Mouse (Mus musculus) adrenal gland, postnatal 25 days (tissue): Measurements from ENCODE around the gene Olfr745. TPM values are rescaled to one million over a fixed set of nuclear protein-coding genes. Genes with fewer than 3 reads are reported as not detected.

Experiments
- DNase-seq: peaks from one replicate; pipeline ENCODE4 v3.0.0; 2021; ENCODE audit warnings: mixed read lengths
- long read RNA-seq: library from polyadenylated mRNA; stranded (forward); transcript quantifications from one replicate; pipeline ENCODE4 v2.0.0, GENCODE M21; 2021
- total RNA-seq: library from RNA; stranded (reverse); gene quantifications from 2 replicates; pipeline ENCODE4 v1.2.3, GENCODE M21; 2021

The Olfr745 gene
- not detected in 2 replicates for total RNA-seq
- long read RNA-seq: 0 reads

DNA sequence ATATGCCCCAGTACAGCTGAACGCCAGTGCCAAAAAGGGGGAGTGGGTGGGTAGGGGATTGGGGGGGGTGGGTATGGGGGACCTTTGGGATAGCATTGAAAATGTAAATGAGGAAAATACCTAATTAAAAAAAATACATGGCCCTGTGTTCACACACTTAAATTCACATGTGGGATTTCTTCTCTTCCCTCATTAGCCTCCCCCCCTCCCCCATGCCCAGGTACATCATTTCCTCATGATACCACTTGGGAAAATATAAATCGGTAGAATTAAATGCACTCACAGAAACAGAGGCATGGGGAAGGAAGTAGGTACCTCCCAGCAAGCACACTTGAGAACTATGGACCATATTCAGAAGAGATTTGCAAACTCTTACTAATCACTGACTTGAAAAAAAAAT is at the start of gene Olfr745:
TSS of gene Olfr745 (plus strand) at position 301 of the 400 bp plus-strand sequence.
- DNase-seq: no peak

DNA sequence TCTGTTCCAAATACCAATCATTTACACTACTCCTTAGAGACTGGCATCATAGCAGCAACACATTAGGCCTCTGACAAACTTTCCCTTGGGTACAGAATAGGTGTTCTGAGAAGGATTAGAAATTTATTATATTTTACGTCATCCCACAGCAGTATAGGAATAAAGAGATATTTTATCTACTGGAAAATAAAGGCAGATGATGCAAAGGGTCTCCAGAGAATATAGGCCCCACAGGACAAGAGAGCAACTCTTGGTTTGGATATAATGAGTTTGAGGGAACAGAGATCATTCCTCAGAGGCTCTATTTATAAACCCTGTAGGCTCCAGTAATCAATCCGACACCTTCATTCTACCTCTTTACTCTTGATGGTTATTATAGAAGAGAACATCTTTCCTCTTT is 24.6 kb upstream of the Olfr745 start, which contains the start of gene Olfr744:
TSS of gene Olfr744 (plus strand) at position 301 of the 400 bp plus-strand sequence.
- DNase-seq: no peak

DNA sequence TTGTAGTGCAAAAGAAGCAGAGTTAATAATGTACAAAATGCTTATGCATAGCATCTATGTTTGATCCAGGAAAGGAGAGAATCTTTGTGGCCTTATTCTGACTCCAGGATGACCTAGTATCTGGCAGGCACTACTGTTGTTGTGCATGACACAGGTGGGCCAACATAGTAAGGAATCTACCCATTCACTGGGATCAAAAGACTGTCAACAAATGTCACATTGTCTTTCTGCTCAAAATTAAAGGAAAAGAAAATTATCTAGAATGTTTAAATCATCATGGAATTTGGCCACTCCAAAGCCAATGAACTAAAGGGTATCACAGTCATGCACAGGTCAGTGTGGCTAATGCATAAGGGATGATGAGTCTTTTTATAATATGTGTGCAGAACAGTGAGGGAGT is 7.6 kb downstream of the Olfr745 start, which contains the start of gene Olfr746:
TSS of gene Olfr746 (plus strand) at position 301 of the 400 bp plus-strand sequence.
- no peak for DNase-seq

DNA sequence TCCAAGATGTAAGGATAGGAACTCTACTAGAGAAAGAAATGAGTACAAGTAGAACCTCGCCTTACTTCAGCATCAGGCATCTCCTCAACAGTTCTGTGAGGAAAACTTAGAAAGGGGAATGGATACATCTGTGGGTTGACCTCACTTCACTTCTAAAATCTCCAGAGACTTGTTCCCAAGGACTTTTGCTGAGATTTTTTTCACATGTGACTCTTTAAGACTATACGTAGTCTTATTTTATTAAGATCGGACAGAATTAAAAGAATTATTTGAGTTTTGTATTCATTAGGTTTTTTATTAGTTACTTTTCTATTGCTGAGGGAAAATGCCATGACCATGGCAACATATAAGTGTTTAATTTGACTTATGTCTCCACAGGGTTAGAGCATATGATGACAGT is 53.9 kb downstream of the Olfr745 start, which contains the start of gene Olfr747:
TSS of gene Olfr747 (minus strand) at position 101 of the 400 bp plus-strand sequence.
- DNase-seq: no peak

Other genes starting within 250 kb of the Olfr745 start
- not detected in 2 replicates for gene Olfr738, start 231.8 kb upstream of the Olfr745 start, total RNA-seq
- not detected in 2 replicates for gene Olfr739, start 220.8 kb upstream of the Olfr745 start, total RNA-seq
- gene Olfr740, start 193.8 kb upstream of the Olfr745 start, total RNA-seq: not detected in 2 replicates
- not detected in 2 replicates for gene Olfr741, start 166.7 kb upstream of the Olfr745 start, total RNA-seq
- not detected in 2 replicates for gene Olfr742, start 135.8 kb upstream of the Olfr745 start, total RNA-seq
- not detected in 2 replicates for gene Olfr743, start 117.5 kb upstream of the Olfr745 start, total RNA-seq
- not detected in 2 replicates for gene Olfr744, start 24.5 kb upstream of the Olfr745 start, total RNA-seq
- gene Olfr746, start 7.7 kb downstream of the Olfr745 start, total RNA-seq: not detected in 2 replicates
- gene Olfr747, start 53.8 kb downstream of the Olfr745 start, total RNA-seq: not detected in 2 replicates
- gene Olfr748, start 68.0 kb downstream of the Olfr745 start, total RNA-seq: not detected in 2 replicates
- not detected in 2 replicates for gene Olfr749, start 105.7 kb downstream of the Olfr745 start, total RNA-seq
- 41.0 and 49.9 TPM in 2 replicates for gene Ttc5, start 146.1 kb downstream of the Olfr745 start, total RNA-seq
- gene Ccnb1ip1, start 168.3 kb downstream of the Olfr745 start, total RNA-seq: not detected in 2 replicates
- gene Parp2, start 168.5 kb downstream of the Olfr745 start, total RNA-seq: 36.9 and 37.5 TPM in 2 replicates
- 27.1 and 28.2 TPM in 2 replicates for gene Tep1, start 231.2 kb downstream of the Olfr745 start, total RNA-seq